Mouse (Mus musculus): ENCODE measurements at regions not wholly inside any gene's neighbourhood (a gene's known extent, or its start where the extent isn't known, plus 50 kb on each side); places are given as distances from the start of the nearest gene placed in this dataset.
"Not testable (repeated sequence)": the region's sequence is repeated elsewhere in the genome, so short reads cannot be mapped to it uniquely, and the experiment has no call there.

- peak; percentile 0 to 10 for DNase-seq (ENCODE audit: extremely low spot score in 1 of 2, low spot score in 2 of 2)
Measured at GRCm38 (mm10) chrX:95366995-95367394, 77.7 kb downstream of the Amer1 start.

GRCm38 (mm10) chrX:95365326-95365725 lies 79.3 kb downstream of the Amer1 start:
- DNase-seq (ENCODE audit: extremely low spot score in 1 of 2, low spot score in 2 of 2); intact Hi-C loops (cut with DNase I): not testable (repeated sequence)

More at GRCm38 (mm10) chrX:95366995-95367394, 77.7 kb downstream of the Amer1 start:
- intact Hi-C loops (cut with DNase I): no loop called here

- intact Hi-C loops (cut with DNase I): loop anchor here (5.0 kb wide), 1 partner anchor 182 kb away; no protein-coding TSS in a partner anchor
- peak; percentile 13 to 28 for DNase-seq (ENCODE audit: extremely low spot score in 1 of 2, low spot score in 2 of 2)
Measured at GRCm38 (mm10) chrX:95359053-95359452, 85.6 kb downstream of the Amer1 start.
